Mouse (Mus musculus) kidney, postnatal 10 days (tissue): Measurements from ENCODE around the gene Zfp52.

Source experiments
- DNase-seq: peaks from one replicate; pipeline ENCODE4 v3.0.0; 2021; ENCODE audit warnings: mixed read lengths

Gene Zfp52

GRCm38 (mm10) chr17:21535096-21536001 is at the start of gene Zfp52:
Zfp52 (plus strand) TSS chr17:21535539.
- DNase-seq = peak; percentile 77

- peak; percentile 91 for DNase-seq
These were observed 46.4 kb upstream of the Zfp52 start, which contains the start of gene Zfp53 for GRCm38 (mm10) chr17:21488760-21489499. Zfp53 (plus strand) TSS chr17:21488998.

GRCm38 (mm10) chr17:21489500-21490001 is 45.8 kb upstream of the Zfp52 start:
- DNase-seq = no peak

DNA sequence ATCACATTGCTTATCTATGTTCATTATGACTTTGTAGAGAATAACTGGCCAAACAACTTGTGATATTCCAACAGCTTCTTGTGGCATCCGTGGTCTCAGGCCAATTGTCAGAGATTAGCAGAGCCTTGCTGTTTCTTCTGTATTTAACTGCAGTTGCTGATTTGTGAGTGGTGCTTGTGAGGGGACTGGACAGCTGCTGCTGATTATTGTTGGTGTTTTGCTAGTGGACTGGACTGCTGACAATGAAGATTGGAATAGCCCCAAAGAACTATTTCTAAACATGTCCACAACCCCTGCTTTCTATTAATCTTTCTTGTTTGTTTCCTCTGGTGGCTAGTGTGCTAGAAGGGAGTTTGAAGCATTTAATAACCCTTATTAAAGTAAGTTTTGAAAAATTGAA is 34.0 kb upstream of the Zfp52 start:
- DNase-seq = no peak

GRCm38 (mm10) chr17:21504524-21504923 is 30.8 kb upstream of the Zfp52 start:
- no peak for DNase-seq

DNA sequence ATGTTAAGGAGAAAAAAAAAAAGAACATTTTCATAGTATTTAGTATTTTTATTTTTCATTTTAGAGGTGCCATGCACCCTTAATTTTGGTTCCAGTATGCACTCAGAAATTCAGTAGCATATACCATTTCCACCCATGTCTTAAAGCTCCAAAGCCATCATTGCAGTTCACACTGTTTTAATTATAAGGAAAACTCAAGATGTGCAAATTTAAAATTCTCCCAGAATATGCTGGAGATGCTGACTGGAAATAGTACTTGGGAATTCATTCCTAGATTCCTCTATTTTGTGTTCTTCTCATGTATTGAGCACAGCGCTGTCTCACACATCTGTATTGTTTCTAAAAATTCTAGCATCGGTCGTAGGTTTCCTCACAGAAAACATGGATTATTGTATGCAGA is 29.1 kb upstream of the Zfp52 start:
- no peak for DNase-seq

GRCm38 (mm10) chr17:21509756-21510155 is 25.6 kb upstream of the Zfp52 start:
- no peak for DNase-seq

DNA sequence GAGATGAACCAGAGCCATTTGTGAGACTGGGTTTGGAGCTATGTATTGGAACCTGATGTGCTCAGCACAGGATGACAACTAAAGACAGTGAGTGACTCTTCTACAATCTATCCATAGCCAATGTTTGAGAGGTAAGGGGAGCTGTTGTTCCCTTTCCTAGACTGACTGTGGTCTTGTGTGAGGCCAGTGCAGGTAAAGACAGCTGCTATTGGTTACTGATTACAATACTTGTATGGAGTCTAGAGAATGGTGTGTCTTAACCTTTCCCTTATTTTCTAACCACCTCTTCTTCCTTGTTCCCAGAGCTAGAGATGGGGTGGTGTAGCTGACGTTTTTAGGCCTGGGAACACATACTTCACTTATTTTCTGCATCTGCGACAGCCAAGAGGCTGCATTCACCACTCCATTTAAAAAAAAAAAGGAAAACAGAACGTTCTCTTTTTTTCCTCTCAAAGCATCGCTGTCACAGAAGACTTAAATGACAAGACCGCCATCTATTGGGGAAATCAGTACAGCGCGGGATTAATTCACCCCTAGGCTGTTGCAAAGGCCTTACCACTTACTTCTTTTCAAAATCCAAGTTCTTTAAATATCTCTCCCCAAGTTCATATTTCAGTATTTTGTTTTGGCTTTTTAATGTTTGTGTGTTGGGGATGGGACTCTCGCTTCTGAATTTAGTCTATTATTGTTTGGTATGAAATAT is 19.8 kb upstream of the Zfp52 start:
- peak; percentile 82 for DNase-seq

GRCm38 (mm10) chr17:21516201-21517129 is 18.9 kb upstream of the Zfp52 start:
- peak; percentile 85 for DNase-seq

GRCm38 (mm10) chr17:21517130-21517671 is 18.1 kb upstream of the Zfp52 start:
- no peak for DNase-seq

DNA sequence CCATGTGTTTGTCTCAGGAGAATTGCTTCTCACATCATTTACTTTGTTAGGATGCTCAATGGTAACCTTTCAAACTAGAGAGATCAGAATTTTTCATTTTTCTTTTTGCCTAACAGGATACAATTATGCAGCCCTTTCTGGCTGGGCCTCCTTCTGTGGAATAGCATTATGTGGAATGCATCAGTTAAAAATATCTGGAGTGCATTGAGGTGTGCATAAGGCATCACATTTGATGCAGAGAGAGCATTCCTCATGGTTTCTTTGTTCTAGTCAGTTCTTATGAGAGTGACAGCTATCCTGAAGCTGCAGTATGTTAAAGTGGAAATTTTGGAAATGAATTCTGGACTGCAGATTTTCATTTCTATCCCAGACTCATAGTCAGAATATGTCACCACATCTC is 9.1 kb upstream of the Zfp52 start:
- no peak for DNase-seq

DNA sequence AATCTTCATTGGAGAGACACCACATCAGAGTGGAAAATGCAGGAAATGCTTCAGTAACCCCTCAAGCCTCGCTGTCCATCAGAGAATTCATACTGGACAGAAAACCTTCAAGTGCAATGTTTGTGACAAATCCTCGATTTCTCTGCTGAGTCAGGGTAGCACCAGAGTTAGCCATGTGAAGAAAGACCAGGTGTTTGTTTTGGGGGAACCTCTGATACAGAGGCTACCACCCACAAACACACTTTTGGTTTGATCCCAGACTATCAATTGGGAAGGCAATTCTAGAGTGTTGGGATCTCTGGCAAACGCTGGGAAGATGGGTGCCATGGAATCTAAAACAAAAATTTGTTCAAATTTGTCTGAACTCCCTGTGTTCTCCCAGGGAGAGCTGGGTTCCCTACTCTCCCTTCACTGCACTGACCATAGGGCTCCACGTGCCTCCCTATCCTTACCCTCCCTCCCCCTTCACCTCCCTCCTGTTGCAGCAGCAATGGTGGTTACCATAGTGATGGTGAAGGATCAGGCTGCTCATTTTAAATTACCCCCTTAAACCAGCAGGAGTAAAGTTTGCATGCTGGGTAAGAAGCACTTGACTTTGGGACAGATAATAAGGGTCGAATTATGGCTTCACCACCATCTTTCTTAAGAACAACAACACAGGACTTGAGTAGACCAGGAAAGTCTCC is 4.6 kb upstream of the Zfp52 start:
- no peak for DNase-seq

DNA sequence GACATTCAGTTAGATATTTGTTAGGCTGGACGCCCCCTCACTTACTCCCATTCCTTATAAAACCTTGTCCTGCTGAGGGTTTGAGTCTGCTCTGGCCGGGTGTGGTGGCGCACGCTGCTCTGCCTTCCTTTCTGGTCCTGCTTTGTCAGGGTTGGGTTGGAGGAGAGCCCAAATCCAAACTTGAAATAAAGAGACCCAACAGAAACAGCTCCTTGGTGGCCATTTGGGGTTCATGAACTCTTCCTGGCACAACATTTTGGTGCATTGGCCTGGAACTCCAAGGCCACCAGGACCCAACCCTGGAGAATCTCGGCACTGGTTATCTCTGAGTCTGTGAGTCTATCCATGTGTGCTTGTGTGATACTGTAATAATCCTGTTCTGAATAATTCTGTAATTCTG is 3.7 kb upstream of the Zfp52 start:
- DNase-seq = peak; percentile 27

DNA sequence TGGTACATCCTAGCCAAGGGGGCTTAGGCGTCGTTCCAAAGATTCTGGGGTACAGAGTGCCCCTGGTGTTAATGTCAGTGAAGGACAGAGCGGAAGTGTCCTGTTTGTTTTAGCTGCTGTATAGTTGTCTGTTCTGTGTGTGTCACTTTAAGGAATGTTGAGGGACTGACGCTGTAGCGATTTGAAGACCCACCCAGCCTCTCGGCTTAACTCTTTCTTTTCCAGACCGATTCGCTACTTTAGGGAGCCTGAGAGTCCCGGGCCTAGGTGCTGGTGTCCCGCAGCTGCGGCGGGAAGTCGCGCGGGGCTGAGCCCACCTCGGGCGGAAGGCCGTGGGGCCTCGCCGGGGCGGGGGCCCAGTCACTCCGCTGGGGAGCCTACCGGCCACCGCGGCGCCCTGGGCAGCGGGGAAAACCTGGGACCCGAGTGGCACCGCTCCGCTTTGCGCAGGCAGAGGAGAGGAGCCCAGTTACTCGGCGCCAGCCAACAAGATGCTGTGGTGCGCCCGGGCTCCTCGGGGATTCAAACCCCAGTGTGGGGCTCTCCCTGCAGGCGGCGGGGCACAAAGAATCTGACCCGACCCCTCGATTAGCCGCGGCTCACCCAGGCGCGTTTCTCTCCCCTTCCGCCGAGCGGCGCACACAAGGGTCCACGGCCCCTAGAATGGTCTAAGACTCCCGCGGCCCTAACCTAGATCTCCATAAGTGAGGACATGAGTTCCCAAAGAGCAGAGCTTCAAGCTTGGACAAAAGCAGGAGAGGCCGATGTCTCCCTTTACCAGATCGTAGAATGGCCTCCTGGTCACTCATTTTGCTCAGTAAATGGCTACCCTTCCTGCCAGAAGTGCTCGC is 3.0 kb upstream of the Zfp52 start:
- DNase-seq = peak; percentile 81

GRCm38 (mm10) chr17:21533961-21534360 is 1.4 kb upstream of the Zfp52 start:
- no peak for DNase-seq

DNA sequence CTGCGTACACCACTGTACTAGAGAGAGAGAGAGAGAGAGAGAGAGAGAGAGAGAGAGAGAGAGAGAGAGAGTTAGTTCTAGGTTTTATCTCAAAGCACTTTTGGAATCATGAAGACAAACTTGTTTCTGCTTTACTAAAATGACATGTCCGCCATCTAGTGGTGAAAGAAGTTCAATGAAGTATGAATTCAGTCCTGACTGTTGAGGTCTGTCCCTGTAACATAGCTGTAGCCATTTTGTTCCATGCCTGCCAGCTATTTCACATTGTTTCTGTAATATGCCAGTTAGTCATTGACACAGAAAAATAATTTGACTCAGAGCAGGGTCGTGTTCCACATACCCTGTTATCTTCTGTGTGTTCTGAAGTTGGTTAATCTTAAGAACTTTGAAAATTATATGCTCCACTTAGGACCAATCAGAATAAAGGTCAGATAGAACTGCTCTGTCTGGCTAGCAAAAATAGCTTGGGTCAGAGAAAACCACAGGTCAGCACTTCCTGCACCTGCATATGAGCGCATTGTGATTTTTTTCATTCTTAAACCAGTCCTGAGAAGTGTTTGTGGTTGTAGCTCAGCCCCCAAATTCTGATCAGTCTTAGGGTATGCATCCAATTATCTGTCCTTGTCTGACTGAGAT is 761 bp upstream of the Zfp52 start:
- peak; percentile 30 for DNase-seq

GRCm38 (mm10) chr17:21536096-21536495 is 757 bp downstream of the Zfp52 start:
- no peak for DNase-seq

GRCm38 (mm10) chr17:21536676-21537075 is 1.3 kb downstream of the Zfp52 start:
- no peak for DNase-seq

DNA sequence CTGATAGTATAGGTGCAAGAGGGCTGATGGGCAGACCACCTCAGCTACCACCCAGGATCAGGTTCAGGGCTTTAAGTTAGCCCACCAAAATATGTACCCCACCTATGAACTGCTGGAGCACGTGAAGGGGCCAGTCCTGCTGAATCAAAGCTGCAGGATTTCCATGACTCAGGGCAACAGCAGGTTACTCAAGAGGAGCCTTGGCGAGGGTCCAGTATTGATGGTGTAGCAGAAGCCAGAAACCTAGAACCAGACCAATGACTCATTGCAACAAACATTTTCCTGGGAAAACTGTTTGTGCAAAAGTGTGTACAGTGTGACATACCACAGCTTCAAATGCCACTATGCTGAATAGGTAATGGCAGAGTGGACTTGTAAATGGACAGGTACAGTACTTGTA is 22.5 kb downstream of the Zfp52 start:
- DNase-seq = no peak

GRCm38 (mm10) chr17:21566220-21566619 is 30.9 kb downstream of the Zfp52 start:
- DNase-seq = peak; percentile 55
